ENCODE assay signal across 24 mouse cellular contexts in genomic region chr2:128837531-128837930, GRCm38 (mm10).
"Had no signal": no experiment of that assay in that cellular context is flagged by ENCODE, and none has a peak within 500 bp of the region (broad histone marks: within the 10 kb centered on the region; RNA-seq: fewer than 3 reads in every experiment).

No protein-coding gene starts in this region.

- DNase-seq: gastrocnemius, adult 2 months; gastrocnemius, postnatal 10 days; gastrocnemius, postnatal 36 days; heart, adult 2 months; heart, postnatal 10 days; heart, postnatal 4 days; kidney, adult 18-20 months; kidney, adult 8-10 months; kidney, postnatal 10 days; kidney, postnatal 25 days; layer of hippocampus, adult 9-11 months; layer of hippocampus, postnatal 36 days; left cerebral cortex, postnatal 4 days had no signal

- H3K36me3 ChIP-seq: intestine, embryonic 15.5 days had no signal

- H3K9me3 ChIP-seq: heart, embryonic 12.5 days; hindbrain, embryonic 10.5 days; hindbrain, embryonic 12.5 days; intestine, embryonic 15.5 days; limb, embryonic 12.5 days; limb, embryonic 15.5 days had no signal

- H3K27ac ChIP-seq: gastrocnemius, adult 2 months; heart, adult 2 months; hindbrain, embryonic 10.5 days; hindbrain, embryonic 12.5 days; hindbrain, embryonic 14.5 days; intestine, embryonic 15.5 days; limb, embryonic 12.5 days; limb, embryonic 15.5 days had no signal

- H3K9ac ChIP-seq: heart, embryonic 12.5 days; hindbrain, embryonic 12.5 days; hindbrain, embryonic 14.5 days; intestine, embryonic 15.5 days; limb, embryonic 12.5 days; limb, embryonic 15.5 days had no signal

- H3K4me2 ChIP-seq: heart, embryonic 12.5 days; hindbrain, embryonic 12.5 days; hindbrain, embryonic 14.5 days; intestine, embryonic 15.5 days; limb, embryonic 12.5 days; limb, embryonic 15.5 days had no signal

- H3K27me3 ChIP-seq: heart, embryonic 12.5 days; hindbrain, embryonic 12.5 days; intestine, embryonic 15.5 days; limb, embryonic 12.5 days; limb, embryonic 15.5 days had no signal

- ATAC-seq: forebrain, embryonic 16.5 days; hindbrain, embryonic 16.5 days; inflammation-experienced regulatory T-cells, adult 6 months; intestine, embryonic 15.5 days; intestine, postnatal 0 days had no signal

- H3K4me1 ChIP-seq: heart, embryonic 12.5 days; hindbrain, embryonic 10.5 days; hindbrain, embryonic 12.5 days; intestine, embryonic 15.5 days; limb, embryonic 12.5 days; limb, embryonic 15.5 days had no signal

- H3K4me3 ChIP-seq: gastrocnemius, adult 2 months; heart, adult 2 months; heart, embryonic 12.5 days; hindbrain, embryonic 10.5 days; hindbrain, embryonic 12.5 days; intestine, embryonic 15.5 days; limb, embryonic 12.5 days; limb, embryonic 15.5 days had no signal
